Mouse (Mus musculus) T-helper 1 cell (primary cell): Measurements from ENCODE around the gene Lipo4.
"Not testable (repeated sequence)": the region's sequence is repeated elsewhere in the genome, so short reads cannot be mapped to it uniquely, and the experiment has no call there.

Experiments
- in situ Hi-C: fragments of 300-600 bp; cut with MboI, MseI; formaldehyde crosslinking; loops from one replicate; pipeline ENCODE4 v1.15.1; 2025; ENCODE audit warnings: high pct_unique_total_duplicates

Gene Lipo4

GRCm38 (mm10) chr19:33517680-33518079 is at the start of gene Lipo4:
Gene Lipo4, minus strand, starts transcription at chr19:33517780.
- in situ Hi-C loops = no loop called here

DNA sequence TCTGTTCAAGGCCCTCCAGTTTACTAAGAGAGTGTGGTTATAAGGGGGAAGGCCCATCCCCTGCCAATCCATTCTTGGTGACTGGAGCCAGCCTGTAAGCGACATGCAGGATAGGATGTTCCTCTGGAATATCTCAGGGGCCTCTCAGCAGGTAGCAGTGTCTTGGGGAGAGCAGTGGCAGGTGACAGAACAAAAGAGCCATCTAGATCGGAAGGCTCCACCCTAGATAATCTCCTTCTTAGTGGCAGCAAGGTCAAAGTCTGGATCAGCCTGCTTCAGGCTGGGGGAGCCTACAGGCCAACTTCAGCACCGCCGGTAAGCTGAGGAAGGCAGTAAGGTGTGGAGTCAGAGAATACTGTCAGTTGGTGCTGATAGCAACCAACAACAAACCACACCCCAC is 61.2 kb downstream of the Lipo4 start:
- in situ Hi-C loops = not testable (repeated sequence)

DNA sequence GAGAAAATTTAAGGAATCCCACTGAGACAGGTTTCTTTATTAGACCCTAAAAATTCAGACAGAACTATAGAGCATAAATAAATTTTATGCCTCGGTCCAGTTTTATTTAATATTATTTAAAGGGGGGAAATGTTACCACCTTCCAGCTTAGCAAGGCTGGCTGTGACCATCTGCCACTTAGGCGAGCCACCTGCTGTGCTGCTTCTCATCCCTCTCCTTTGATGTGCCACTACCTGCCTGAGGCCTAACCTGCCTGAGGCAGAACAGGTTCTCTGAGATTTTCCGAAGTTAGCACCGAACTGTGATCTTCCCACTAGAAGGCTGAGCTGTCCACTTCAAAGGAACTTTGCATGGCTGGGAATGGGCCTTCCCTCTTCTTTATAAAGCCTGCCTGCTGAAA is 63.9 kb downstream of the Lipo4 start:
- in situ Hi-C loops = no loop called here
